Mouse (Mus musculus) hindbrain, embryonic 16.5 days (tissue): ENCODE results near the gene Zfp277. TPM values are rescaled to one million over a fixed set of nuclear protein-coding genes. Genes with fewer than 3 reads are reported as not detected.

ENCODE experiments used
- ATAC-seq: fragments of 200-750 bp; cut with Nextera tagmentation; 2 replicates; pipeline ENCODE4 v1.8.0; 2017; ENCODE audit warnings: moderate TSS enrichment, moderate library complexity
- H3K27ac ChIP-seq: fragments of 300-500 bp; sonication (generic); 2 replicates; pipeline ENCODE4 v1.5.1; 2014; ENCODE audit warnings: low read depth, mild to moderate bottlenecking, control low read depth, low read length, moderate library complexity
- H3K27me3 ChIP-seq: fragments of 300-500 bp; sonication (generic); replicated peaks from 2 replicates; pipeline ENCODE4 v1.6.1; 2014; ENCODE audit warnings: low read length; ENCODE audit not compliant: control insufficient read depth, insufficient read depth
- H3K36me3 ChIP-seq: fragments of 300-500 bp; sonication (generic); 2 replicates; pipeline ENCODE4 v1.6.1; 2014; ENCODE audit warnings: mild to moderate bottlenecking, low read length, moderate library complexity, mixed read lengths; ENCODE audit not compliant: control insufficient read depth, insufficient read depth
- H3K4me1 ChIP-seq: fragments of 300-500 bp; sonication (generic); 2 replicates; pipeline ENCODE4 v1.6.1; 2014; ENCODE audit warnings: low read depth, low read length; ENCODE audit not compliant: control insufficient read depth, insufficient read depth
- H3K4me2 ChIP-seq: fragments of 300-500 bp; sonication (generic); 2 replicates; pipeline ENCODE4 v1.6.1; 2014; ENCODE audit warnings: mild to moderate bottlenecking, low read length, control low read depth, moderate library complexity
- H3K4me3 ChIP-seq: fragments of 300-500 bp; sonication (generic); 2 replicates; pipeline ENCODE4 v1.5.1; 2014; ENCODE audit warnings: mild to moderate bottlenecking, low read length, control low read depth, moderate library complexity
- H3K9ac ChIP-seq: fragments of 300-500 bp; sonication (generic); 2 replicates; pipeline ENCODE4 v1.6.1; 2014; ENCODE audit warnings: low read depth, mild to moderate bottlenecking, control low read depth, low read length, moderate library complexity
- H3K9me3 ChIP-seq: fragments of 300-500 bp; sonication (generic); 2 replicates; pipeline ENCODE4 v1.6.1; 2014; ENCODE audit warnings: mild to moderate bottlenecking, low read length, moderate library complexity; ENCODE audit not compliant: control insufficient read depth
- WGBS: fragments of 180-500 bp; shearing (Covaris S2); extraction: QIAGEN DNeasy Blood & Tissue Kit; methylation state at CpG from one replicate; pipeline ENCODE4 v1.1.7; 2014; 5-methylcytosine and 5-hydroxymethylcytosine counted together
- polyA plus RNA-seq: library from polyadenylated mRNA; unstranded; fragments of >200 nt; fragmentation: Nextera tagmentation; extraction: Ambion mirVana; gene quantifications from 2 replicates; pipeline ENCODE4 v1.2.1, GENCODE M21; 2015

The Zfp277 gene
- polyA plus RNA-seq, 1 experiment from 2014 or later = 33.0 TPM

DNA sequence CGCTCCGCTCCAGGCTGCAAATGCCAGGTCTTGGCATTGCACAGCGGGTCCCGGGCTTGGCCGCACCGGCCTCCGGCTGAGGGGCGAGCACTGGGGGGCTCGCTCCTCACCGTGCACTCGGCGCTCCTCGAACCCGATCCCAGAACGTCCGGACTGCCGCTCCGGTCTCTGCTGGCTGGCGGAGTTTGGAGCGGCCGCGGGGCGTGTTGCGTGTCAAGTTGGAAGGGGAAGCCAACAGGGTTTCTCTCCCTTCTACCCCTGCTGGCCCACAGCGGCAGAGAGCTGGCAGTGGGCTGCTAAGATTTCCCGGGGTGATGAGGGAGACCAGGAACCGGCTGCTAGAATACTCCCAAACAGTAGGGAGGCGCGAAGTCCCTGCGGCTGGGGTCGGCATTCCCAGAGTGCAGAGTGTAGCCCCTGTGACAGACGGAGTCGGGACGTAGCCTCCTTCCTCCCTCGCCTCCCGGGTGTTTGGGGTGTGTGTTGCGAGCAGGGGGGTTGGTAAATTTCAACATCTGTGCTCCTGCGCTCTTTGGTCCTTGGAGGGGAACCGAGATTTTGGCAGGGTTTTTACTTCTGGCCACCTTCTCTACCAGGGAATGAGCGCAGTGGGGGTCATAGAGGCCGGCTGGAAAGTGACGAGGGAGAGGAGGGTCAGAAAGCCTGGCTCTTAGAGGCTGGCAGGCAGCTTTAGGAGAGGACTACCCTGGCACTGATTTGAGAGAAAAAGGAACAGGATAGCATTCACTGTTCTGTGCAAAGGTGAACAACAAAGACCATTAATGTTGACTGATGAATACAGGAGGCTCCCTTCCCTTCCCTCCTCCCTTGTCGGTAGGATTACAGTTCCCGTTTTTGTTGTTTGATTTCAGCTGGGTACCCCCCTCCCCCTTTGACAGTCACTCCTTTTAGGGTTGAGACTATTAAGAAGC, 1.0 kb upstream of the Zfp277 start:
- peak overlapping the region; percentile 60 for H3K4me2 ChIP-seq
- peak overlapping the region; percentile 87 for H3K4me3 ChIP-seq
- under 1% methylated on average over 43 of the region's 44 CpGs for WGBS
- peaks cover 10% of the 10 kb centered on the region for H3K4me1 ChIP-seq
- H3K9ac ChIP-seq = peak overlapping the region; percentile 82
- peak; percentile 9 for ATAC-seq
- H3K9me3 ChIP-seq = no peaks in the 10 kb centered on the region
- no peaks in the 10 kb centered on the region for H3K36me3 ChIP-seq
- H3K27ac ChIP-seq = peak overlapping the region; percentile 91
- no peaks in the 10 kb centered on the region for H3K27me3 ChIP-seq

DNA sequence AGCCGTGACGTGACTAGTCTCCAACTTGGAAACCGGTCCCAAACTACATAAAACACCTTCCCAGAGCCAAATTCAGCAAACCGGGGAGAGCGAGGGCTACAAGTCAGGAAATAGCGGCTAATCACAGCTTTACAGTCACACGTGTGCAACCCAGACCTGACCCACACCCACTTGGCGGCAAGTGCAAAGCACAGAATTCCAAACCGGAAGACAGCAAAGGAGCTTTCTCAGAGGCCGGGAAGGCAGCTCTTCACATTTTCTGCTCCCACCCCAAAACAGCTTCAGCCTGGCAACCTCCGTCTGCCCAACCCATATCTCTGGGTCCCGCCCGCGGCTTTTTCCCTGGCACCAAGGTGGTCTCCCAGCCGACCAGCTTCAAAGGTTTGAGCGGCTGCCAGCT, 496 bp downstream of the Zfp277 start:
- Histone ChIP-seq H3K36me3 (no peaks in the 10 kb centered on the region), H3K4me3 (peak overlapping the region; percentile 87), H3K9ac (peak overlapping the region; percentile 79), H3K9me3 (no peaks in the 10 kb centered on the region), H3K27me3 (no peaks in the 10 kb centered on the region), H3K4me2 (peak overlapping the region; percentile 95), H3K27ac (peak overlapping the region; percentile 77), H3K4me1 (peaks cover 10% of the 10 kb centered on the region)
- ATAC-seq = peak; percentile 41
- WGBS = 2% methylated on average over 16 of the region's 16 CpGs

DNA sequence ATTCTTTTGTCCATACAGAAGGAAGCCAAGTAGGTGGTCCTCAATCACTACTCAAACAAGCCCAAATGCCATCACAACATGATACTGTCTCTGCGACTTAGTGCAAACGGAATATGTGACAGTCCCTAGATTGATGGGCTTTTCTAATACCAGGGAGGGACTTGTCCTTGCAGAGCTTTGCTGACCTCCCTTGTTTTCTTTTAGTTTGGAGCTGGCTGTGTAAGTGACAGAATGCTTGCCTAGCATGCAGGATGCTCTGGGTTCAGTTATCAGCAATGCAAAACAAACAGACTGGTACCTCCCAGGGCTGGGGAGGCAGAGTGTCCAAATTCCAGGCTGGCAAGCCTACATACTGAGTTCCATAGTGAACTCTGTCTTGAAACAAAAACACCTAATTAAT, 7.7 kb downstream of the Zfp277 start:
- no peaks in the 10 kb centered on the region for H3K9me3 ChIP-seq
- H3K36me3 ChIP-seq = no peaks in the 10 kb centered on the region
- no peaks in the 10 kb centered on the region for H3K4me1 ChIP-seq
- no peak overlapping the region for H3K9ac ChIP-seq
- no peak overlapping the region for H3K27ac ChIP-seq
- 6% methylated on average over 2 of the region's 2 CpGs for whole genome bisulfite sequencing
- no peaks in the 10 kb centered on the region for H3K27me3 ChIP-seq
- no peak overlapping the region for H3K4me2 ChIP-seq
- no peak overlapping the region for H3K4me3 ChIP-seq
- ATAC-seq = peak; percentile 42; the same call in 1 of the 2 replicates

DNA sequence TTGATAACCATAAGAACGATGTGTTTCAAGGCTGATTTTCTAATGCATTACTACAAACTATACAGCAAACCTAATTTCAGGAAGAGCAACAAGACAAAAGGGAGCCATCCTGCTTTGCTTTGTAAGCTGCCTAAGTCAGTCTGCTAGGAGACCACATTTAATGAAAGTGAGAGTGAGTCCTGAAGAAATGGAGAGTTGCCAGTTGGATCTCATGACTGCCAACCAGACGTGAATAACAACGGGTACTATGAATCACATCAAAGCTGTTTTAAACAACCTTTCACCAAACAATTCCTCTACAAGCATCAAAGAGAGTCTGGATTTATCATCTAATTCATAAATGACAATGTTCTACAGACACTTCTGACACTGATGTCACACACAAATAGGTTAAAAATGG, 11.6 kb downstream of the Zfp277 start:
- H3K27me3 ChIP-seq = no peaks in the 10 kb centered on the region
- no peak overlapping the region for H3K4me3 ChIP-seq
- 50% methylated on average over 3 of the region's 3 CpGs for WGBS
- H3K9ac ChIP-seq = no peak overlapping the region
- H3K4me2 ChIP-seq = no peak overlapping the region
- ATAC-seq = no peak
- H3K27ac ChIP-seq = no peak overlapping the region
- H3K4me1 ChIP-seq = no peaks in the 10 kb centered on the region
- no peaks in the 10 kb centered on the region for H3K36me3 ChIP-seq
- no peaks in the 10 kb centered on the region for H3K9me3 ChIP-seq

DNA sequence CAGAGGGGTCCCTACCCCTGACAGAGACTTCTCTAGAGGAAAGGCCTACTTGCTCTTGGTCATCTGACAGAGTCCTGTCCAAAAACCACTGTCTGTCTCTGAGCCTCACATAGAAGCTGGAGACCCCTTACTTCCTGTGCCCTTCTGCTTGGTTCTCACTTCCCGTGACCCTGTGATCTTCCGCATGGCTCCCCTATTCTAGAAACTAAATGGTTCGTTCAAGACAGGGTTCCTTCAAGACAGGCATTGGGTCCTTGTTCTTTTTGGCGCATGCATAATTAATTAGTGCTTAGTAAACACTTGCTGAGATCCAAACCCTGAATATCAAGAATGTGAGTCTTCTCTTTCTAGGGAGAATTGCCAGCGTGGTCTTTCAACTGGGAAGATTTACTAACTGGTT, 14.6 kb downstream of the Zfp277 start:
- no peaks in the 10 kb centered on the region for H3K27me3 ChIP-seq

DNA sequence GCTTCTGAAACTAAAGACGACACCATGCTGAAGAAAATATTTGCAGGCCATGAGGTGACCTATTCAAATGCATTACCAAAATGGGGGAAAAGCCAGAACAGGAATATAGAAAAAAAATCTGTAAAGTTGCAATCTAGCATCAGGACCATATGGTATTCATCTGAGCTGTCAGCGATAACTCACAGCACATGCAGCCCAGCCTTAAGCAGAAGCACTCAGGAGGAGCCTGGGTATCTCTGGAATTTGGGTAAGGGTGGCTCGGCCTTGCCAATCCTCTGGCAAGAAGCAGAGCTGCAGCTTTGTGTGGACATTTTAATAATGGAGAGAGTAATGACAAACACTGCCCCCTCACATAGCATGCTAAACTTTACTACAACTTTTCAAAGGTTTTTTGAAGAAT, 15.7 kb downstream of the Zfp277 start:
- ATAC-seq = no peak
- Histone ChIP-seq H3K36me3 (0 out of 2 replicates have a peak, but pooled peaks cover 2% of the 10 kb centered on the region), H3K27ac (no peak overlapping the region), H3K4me1 (no peaks in the 10 kb centered on the region), H3K9me3 (peaks cover under 1% of the 10 kb centered on the region; the same call in 1 of the 2 replicates), H3K4me3 (no peak overlapping the region), H3K9ac (no peak overlapping the region), H3K27me3 (no peaks in the 10 kb centered on the region), H3K4me2 (no peak overlapping the region)
- WGBS = 63% methylated on average over 3 of the region's 3 CpGs

More for the DNA sequence above, 14.6 kb downstream of the Zfp277 start:
- 37% methylated on average over 5 of the region's 5 CpGs for WGBS
- Histone ChIP-seq H3K36me3 (no peaks in the 10 kb centered on the region), H3K27ac (no peak overlapping the region), H3K9me3 (no peaks in the 10 kb centered on the region), H3K4me3 (no peak overlapping the region), H3K9ac (no peak overlapping the region), H3K4me1 (no peaks in the 10 kb centered on the region), H3K4me2 (no peak overlapping the region)
- ATAC-seq = peak; percentile 61; the same call in 1 of the 2 replicates

DNA sequence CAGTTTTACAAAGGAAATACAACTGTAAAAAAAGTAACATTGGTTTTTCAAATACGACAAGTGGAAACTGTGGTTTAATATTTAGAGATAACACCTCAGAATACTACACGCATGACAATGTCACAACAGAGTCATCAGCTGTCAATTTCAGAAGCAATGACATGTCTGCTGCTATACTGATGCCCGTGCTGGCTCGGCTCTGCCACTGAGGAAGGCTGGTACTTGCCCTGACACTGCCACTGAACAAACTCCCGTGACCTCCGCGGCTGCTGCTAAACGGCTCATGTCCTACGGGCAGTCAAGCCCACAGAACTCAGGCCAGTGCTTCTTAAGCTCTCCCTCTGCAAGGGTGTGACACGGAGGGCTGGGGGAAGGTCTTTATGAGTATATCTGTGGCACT, 18.1 kb downstream of the Zfp277 start:
- Histone ChIP-seq H3K9ac (no peak overlapping the region), H3K4me3 (no peak overlapping the region), H3K27me3 (no peaks in the 10 kb centered on the region), H3K36me3 (0 out of 2 replicates have a peak, but pooled peaks cover 3% of the 10 kb centered on the region), H3K27ac (no peak overlapping the region), H3K4me1 (no peaks in the 10 kb centered on the region), H3K4me2 (no peak overlapping the region), H3K9me3 (peaks cover 3% of the 10 kb centered on the region; the same call in 1 of the 2 replicates)
- no peak for ATAC-seq
- 85% methylated on average over 10 of the region's 10 CpGs for WGBS

DNA sequence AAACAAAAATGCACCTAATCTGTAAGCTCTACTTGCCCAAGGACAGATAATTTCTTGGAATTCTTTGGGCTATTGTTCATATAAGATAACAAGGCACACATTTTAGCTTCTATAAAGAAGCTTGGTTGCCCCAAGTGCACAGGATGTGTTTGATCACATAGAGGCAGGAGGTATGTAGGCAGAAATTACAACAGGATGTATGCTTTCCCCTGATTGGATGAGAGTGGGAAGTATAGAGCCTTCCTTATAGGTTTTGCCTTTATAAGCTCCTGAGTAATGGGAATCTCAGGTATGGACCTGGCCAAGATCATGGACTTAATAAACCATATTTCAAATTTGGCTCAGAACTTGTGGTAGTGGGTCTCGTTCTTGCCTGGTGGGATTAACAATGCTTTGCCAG, 20.7 kb downstream of the Zfp277 start:
- H3K4me3 ChIP-seq = no peak overlapping the region
- 95% methylated on average over 1 of the region's 1 CpGs for WGBS
- H3K4me1 ChIP-seq = no peaks in the 10 kb centered on the region
- no peak for ATAC-seq
- H3K27me3 ChIP-seq = no peaks in the 10 kb centered on the region
- no peak overlapping the region for H3K4me2 ChIP-seq
- H3K9ac ChIP-seq = no peak overlapping the region
- H3K9me3 ChIP-seq = peaks cover 3% of the 10 kb centered on the region
- 0 out of 2 replicates have a peak, but pooled peaks cover 3% of the 10 kb centered on the region for H3K36me3 ChIP-seq
- H3K27ac ChIP-seq = no peak overlapping the region

DNA sequence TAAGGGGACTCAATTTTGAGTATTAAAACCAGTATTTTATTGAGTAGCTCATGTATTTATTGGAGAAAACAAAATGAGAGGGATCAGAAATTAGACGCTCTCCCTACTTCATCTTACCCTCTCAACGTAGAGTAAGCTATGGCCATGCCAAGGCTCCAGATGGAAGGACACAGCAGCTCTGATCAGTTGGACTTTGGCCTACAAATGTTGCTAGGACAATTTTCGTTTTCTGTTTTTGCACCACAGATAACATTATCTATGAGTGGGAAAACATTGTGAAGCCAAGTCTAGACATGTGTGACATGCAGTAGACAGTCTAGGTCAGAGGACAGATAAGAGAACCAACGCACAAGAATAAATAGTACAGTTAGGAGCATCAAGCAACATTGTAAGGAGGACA, 28.4 kb downstream of the Zfp277 start:
- no peaks in the 10 kb centered on the region for H3K27me3 ChIP-seq
- no peak overlapping the region for H3K9ac ChIP-seq
- H3K4me1 ChIP-seq = peaks cover 10% of the 10 kb centered on the region
- WGBS = 93% methylated on average over 4 of the region's 4 CpGs
- no peak for ATAC-seq
- H3K9me3 ChIP-seq = no peaks in the 10 kb centered on the region
- no peaks in the 10 kb centered on the region for H3K36me3 ChIP-seq
- no peak overlapping the region for H3K4me2 ChIP-seq
- no peak overlapping the region for H3K4me3 ChIP-seq
- H3K27ac ChIP-seq = no peak overlapping the region
